Mouse (Mus musculus) spleen, embryonic (tissue): ENCODE results near the gene Ak4.

ENCODE experiments used
- CTCF ChIA-PET: fragments of 350-600 bp; sonication (Branson Sonifier 250); formaldehyde crosslinking; loops from one replicate; lab custom pipeline; 2022; lab: Charles Lee

Ak4 gene

DNA sequence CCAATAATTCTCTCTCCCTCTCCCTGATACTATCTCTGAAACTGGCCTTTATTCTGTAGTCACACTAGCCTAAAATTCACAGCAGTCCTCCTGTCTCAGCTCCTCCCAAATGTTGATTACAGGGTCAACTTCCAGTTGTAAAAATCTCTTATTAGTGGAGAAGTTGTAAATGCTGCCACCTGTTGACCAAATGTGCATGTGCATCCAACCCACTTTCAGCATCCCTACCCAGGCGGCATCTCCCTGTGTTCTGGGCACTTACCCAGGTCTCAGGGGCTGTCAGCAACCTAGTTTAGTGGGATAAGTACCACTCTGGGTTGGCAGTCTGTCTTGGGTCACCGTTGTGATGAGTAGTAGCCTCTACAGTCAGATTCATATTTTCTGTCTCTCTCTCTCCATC is 39.3 kb downstream of the Ak4 start:
- CTCF ChIA-PET, result no interaction called here

DNA sequence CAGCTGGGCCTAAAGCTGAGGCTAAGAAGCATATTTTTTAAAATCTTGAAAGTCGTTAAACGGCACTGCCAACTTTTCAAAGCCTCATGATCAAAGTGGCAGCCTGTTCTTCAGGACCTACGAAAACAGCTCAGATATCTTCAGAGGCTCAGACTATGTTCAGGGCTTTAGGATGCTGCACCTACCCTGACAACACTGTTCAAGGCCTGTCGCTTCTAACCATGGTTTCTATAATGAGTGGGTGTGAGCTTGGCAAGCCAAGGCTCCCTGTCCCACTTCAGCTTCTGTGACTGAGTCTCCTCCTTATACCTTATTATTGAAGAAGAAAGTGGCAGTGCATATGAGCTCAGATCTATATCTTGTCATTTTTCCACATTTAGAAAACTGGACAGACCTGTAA is 40.3 kb downstream of the Ak4 start:
- CTCF ChIA-PET, result no interaction called here

DNA sequence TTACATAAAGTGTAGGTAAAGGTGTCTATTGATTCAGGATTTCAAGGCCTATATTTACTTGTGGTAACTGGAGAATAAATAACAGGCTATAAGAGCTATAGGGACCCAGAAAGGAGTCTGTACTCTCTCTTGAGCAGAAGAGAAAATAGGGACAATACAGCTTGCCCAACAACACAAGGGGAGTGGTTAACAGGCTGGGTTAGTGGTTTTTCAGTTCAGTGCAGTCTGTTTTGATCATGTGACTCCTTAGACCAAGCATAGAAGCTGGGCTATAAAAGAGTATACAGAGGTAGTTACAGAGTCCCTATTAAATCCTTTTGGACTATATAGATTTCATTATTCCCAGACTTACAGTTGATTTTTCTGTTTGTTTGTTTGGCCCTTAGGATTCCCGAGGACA is 41.0 kb downstream of the Ak4 start:
- CTCF ChIA-PET, result no interaction called here

DNA sequence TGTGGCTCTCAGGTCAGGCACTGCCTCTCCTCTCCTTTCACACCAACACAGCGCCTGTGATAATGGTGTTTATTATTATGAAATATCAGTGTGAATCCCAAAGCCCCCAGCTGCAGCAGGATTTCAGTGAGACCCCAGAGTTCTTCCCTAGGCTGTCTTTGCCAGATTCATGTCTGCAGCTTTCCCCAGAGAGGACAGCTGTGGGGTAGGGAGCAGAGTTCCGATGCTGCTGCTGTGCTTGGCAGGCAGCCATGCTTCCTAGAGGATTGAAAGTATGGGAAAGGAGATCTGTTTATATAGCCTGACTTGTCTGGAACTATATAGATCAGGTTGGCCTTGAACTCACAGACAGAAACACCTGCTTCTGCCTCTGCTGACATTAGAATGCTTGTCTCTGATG is 43.0 kb downstream of the Ak4 start:
- CTCF ChIA-PET, result no interaction called here

DNA sequence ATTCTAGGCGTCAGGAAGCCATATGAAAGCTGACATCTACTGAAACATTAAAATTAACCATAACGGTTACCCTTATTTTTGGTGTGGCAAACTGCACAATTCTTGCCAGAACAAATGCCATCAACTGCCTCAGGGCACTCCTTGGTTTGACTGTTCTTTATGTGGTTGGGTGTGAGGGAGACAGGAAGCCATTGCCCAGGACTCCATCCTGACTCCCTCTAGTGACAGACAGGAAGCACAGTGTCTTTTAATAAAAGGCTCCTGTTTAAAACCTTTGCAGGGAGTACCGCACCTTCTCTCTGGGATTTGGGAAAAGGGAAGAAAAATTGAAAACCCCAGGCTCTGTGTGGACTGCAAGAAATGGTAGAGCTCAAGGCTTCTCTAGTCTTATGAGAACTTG is 47.2 kb downstream of the Ak4 start:
- CTCF ChIA-PET, result no interaction called here

DNA sequence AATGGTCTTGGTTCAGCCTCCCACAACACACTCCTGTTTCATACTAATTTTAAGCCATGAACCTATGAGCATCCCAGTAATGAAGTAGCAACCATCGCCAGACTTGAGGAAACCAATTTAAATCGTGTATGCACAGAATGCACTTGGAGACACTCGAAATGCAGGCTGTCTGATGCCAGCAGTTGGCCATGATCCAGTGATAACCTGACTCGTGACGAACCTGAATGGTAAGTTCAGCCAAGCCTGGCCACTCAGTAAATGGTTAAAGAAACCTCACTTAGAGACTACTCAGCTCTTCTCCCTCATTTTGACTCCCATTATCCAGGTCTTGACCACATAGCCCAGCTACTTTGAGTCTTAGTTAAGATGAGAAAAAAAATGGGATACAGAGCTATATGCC is 50.2 kb downstream of the Ak4 start:
- CTCF ChIA-PET, result no interaction called here

DNA sequence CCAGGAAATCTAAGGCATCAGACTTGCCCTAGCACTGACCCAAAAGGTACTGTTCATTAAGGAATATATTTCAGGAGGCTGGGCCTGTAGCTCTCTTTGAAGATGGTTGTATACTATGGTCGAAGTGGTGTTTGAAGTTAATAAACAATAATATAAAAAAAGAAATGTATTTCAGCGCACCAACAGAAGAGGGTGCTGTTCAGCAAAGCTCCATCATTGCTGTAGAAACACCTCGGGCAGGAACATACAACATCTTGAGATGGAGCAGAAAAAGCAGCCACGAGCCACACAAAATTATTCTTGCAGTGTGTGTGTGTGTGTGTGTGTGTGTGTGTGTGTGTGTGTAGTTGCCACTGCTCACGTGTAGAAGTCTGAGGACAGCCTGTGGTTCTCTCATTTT is 51.5 kb downstream of the Ak4 start:
- CTCF ChIA-PET, result interaction anchor here (0.7 kb wide), 1 partner anchor 208 kb away, joined by 8 read pairs; no protein-coding TSS in a partner anchor

DNA sequence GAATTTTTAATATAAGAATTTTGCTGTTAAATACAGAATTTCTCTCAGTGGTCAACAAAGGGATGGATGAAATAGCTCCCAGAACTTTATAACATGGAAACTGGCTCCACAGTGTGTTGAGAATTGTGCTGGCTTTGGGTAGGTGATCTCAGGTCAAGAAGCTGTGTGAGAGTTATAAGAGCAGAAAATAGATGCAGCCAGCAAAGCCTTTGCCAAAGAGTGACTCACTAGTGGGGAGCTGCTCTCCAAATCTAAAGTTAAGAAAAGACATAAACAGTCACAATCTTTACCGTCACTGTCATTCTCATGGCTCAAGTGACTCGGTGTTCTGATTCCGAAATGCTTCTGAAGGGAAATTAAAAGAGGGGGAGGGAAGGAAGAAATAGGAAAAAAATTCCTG is 53.7 kb downstream of the Ak4 start:
- CTCF ChIA-PET, result no interaction called here

DNA sequence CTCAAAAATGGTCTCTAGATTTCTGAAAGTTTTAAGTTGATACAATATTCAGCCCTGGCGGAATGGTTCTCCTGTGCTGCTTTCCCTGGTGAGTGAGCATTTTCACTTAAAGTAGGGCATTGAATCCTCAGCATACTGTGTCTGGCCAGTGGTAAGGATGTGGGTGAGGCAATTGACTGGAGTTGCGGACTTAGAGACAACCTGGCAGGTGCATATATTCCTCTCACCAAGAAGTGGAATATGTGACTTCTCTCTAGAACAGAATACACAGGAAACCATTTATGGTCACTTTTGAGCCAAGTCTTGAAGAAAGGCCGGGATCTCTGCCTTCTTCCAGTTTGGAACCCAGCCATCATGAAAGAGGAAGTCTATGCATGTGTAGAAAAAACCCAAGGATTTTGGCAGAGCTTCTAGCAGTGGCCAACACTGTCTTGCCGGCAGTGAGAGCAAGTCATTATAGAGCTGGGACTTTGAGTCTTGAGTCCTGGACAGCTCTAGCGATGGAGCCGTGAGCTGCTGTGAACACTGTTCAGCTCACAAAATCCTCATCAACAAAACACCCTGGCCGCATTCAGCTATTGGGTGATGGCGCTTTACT is 71.3 kb downstream of the Ak4 start:
- CTCF ChIA-PET, result no interaction called here

DNA sequence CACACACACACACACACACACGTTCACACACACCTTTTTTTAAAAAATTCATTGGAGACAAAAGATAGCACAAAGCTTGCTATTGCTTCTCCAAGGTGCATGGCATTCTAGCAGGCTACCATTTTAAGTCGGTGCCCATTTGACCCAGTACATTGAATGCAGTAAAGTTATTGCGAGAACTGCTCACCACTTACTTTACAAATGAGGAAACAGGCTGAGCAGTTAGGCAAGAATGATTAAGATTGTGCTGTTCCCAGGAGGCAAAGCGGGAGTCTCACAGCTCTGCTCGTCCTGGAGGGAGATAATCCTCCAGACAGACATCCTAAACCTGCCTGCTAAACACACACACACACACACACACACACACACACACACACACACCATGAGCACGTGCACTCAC is 72.6 kb downstream of the Ak4 start:
- CTCF ChIA-PET, result no interaction called here

DNA sequence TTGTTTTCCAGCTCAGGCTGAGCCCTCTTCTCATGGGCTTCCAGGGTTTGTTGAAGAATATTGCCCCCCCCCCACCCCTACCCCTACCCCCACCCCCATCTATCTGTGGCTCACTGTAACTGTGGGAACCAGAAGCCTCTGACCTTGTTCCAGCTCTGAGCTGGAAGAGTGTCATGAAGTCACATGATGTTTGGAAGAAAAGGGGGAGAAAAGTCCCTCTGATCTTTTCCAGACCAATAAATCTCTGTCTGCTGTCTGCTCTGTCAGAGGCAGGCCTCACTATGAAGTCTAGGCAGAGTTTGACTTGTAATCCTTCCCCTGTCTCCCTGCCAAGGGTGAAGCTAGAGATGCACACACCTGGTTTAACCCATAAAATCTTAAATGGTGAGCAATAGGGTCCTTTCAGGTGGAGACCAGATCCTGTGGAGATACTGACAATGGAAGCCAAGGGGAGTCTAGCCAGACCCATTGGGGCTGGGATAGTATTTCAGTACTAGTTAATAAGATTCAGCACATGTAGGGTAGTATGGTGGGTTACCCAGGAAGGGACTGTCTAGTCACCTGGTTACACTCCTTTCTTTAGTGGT is 74.6 kb downstream of the Ak4 start:
- CTCF ChIA-PET, result no interaction called here

DNA sequence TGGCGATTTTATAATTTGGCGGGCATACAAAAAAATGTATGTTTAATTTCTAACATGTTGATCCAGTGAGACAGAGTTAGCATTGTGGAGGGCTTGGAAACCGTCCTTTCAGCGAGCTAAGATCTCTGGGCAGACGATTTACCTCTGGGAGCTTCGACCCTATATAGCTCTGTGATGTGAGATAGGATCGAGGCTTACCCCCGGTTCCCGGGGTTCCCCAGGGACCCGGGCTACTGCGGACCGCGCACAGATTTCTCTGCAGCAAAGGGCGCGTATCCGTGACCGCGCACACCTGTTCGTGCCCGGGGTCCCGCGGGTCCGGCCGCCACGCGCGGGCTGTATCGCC is 77.1 kb downstream of the Ak4 start:
- CTCF ChIA-PET, result no interaction called here

DNA sequence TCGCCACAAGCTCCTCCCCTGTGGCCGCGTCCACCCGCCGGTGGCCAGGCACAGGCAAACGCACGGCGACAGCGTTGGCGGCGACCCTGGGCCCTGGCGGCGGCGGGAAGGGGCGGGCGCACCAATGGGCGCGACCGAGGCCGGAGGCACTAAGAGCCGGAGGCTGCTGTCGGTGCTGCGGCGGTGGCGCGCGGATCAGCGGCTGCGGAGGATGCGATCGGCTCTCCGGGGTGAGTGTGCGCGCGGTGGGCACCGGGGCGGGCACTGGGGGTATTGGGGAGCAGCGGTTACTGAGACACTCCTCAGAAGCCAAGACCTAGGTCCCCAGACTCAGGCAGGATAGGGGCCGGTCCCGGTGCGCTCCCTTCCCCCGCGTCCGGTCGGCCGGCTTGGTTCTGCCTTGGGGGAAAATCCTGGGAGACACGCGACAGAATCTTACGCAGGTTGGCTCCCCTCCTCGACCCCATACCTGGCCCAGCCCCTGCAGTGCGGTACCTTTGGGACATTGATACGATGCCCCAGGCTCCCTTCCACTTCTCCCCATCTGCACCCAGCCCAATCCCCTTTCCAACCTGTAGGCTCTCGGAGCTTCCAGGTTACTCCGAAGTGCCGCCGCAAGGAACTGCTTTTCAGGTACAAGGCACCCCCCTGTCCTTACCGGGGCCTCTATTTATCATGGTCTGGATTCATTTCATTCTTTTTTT is 77.6 kb downstream of the Ak4 start, which contains the start of gene Dnajc6:
Gene Dnajc6, plus strand, starts transcription at position 115 of the 704 bp plus-strand sequence.
- CTCF ChIA-PET, result interaction anchor here (0.5 to 0.6 kb wide), 2 partner anchors 16 to 292 kb away, joined by 3 to 4 read pairs; no protein-coding TSS in a partner anchor

DNA sequence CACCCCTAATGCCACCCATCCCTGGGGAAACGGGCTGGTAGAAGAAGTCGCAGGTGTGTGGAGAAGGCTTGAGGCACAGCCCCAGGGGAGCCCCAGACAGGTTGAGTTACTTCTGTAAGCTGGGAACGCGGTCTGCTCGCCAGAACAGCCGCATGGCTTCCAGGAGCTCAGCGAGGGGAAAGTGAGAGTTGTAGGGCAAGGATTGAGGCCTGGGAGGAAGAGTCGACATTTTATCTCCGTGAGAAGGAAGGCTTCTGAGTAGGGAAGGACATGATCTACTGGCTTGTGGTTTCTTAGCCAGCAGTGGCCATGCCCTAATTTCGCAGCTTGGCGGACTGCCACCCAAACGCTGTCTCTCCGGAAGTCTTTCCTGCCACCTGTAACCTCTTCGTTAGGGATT is 78.3 kb downstream of the Ak4 start:
- CTCF ChIA-PET, result interaction anchor here (0.5 to 0.6 kb wide), 2 partner anchors 16 to 293 kb away, joined by 3 to 4 read pairs; no protein-coding TSS in a partner anchor

DNA sequence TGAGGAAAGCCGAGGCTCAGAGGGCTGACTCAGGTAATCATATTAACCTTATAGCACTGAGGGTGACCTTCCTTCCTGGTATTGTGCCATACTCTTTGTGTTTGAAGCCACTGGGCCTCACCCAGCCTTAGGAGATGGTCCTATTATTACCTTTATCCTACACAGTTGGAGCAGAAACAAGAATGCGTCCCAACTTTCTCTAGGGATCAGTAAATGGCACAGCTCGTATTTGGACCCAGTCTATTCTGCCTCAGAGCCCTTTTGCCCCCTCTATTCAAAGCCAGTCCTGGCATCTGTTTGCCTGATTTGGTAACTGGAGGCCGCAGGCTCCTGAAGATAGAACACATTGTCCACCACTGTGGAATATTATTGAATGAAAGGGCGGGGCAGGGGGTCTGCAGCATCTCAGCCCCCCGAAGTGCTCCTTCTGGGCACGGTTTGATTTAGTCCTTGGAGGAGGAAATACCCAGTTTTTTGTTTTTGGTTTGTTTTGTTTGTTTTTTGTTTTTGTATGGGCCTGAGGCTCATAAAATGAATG is 85.5 kb downstream of the Ak4 start:
- CTCF ChIA-PET, result no interaction called here

DNA sequence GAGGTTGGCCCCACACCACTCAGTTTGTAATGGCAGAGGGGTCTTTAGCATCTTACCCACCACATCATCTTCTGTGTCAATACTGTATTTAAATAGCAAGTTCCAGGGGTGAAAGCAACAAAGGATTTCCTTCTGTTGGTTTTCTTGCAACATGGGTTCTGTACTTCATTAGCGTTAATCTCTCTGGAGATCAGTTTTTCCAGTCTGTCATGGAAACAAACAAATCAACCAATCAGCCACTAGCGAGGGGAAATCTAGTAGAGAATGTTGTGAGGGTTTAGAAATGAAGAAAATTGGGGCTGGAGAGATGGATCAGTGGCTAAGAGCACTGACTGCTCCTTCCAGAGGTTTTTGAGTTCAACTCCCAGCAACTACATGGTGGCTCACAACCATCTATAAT is 86.9 kb downstream of the Ak4 start:
- CTCF ChIA-PET, result no interaction called here

DNA sequence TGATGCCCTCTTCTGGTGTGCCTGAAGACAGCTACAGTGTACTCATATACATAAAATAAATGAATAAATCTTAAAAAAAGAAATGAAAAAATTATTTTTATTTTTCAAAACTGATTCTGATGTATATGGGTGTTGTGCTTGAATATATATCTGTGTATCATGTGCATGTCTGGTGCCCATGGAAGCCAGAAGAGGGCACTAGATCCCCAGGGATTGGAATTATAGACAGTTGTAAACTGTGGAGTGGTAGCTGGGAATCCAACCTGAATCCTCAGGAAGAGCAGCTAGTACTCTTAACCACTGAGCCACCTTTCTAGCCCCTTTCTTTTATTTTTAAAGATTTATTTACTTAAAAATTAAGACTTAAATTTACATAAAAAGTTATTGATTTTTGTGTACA is 87.3 kb downstream of the Ak4 start:
- CTCF ChIA-PET, result no interaction called here

DNA sequence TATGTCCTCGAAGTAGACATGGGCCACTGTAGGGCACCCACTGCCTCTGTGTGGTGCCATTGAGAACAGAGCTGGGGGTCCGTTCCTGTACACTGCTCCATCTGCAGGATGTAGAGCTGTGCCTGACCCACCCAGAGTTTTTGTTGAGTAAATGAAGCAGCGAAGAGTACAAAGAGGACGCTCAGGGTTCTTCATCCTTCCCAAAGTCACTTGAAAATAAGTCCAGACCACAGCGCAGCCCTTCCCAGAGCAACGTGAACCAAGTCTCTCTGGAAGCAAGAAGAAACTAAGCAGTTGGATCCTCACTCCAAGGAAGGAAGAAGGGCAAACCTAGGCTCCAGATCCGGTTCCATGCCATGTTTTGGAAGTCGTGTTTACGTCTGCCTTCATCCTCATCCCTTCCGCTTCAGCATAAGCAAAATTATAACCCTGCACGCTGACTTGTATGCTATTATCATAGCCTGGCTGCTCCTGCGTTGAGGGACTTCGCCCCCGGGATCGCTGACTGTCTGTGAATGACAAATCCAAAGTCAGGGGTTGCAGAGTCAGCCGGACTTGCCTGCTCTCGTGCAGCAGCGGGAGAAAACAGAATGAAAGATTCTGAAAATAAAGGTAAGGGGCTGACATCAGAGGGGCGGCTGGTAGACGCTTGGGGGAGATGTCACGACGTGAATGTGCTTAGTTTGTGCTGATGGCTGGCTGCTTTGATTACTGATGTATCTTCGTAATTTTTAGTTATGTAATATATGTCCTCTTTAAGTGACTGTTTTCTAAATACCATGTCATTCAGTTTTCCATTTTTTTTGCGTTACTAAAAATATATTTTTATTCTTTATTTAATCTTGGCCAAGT is 88.7 kb downstream of the Ak4 start:
- CTCF ChIA-PET, result no interaction called here

DNA sequence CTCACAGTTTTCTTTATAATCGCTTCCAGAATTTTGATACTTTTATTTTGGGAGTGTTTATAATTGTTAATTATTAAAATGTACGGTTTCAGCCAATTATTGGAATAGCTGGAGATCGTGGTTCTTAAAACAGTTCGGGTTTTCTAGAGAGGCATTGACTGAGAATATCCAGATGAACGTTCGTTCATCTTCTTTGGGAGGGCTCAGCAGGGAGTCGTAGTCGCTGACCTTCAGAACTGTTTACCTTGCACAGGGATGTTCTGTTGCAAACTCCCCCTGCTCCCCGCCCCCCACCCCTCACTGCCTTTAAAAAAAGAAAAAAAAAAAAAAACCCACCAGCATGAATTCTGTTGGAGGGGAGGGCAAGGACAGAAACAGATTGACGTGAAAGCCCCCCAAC is 89.4 kb downstream of the Ak4 start:
- CTCF ChIA-PET, result no interaction called here

DNA sequence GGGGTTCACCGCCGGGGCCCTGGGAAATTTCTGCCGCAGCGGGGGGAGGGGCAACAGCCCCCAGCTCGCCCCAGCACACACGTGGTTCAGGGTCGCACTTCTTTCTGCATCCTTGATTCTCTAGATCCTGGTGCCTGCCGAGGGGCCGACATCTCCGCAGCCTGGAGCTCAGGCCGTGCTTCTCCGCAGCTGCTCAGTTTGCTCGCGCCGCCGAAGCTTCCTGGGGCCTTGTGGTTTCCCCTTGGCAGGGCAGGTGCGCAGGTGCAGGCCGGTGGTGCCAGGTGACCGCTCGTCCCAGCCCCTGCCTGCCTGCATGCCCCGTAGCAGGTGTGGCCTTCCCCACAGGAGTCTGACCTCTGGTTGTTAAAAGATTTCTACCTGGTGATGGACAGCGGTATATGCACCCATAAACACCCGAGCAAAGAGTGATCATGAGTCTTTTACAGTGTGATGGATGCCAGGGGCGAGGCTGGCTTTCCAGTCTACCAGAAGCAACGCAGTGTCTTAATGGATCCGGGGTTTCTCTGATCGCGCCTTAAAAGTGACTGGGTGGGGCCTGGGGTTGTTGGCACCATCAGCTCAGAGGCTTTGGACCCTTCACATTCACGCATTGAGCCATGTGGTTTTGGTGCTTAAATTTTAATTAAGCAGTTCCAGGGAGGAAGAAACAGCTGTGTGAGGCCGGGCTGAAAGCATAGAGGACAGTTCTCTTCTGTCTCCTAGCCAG is 89.9 kb downstream of the Ak4 start:
- CTCF ChIA-PET, result no interaction called here
